Mouse (Mus musculus): ENCODE measurements at regions not wholly inside any gene's neighbourhood (a gene's known extent, or its start where the extent isn't known, plus 50 kb on each side); places are given as distances from the start of the nearest gene placed in this dataset.

DNA sequence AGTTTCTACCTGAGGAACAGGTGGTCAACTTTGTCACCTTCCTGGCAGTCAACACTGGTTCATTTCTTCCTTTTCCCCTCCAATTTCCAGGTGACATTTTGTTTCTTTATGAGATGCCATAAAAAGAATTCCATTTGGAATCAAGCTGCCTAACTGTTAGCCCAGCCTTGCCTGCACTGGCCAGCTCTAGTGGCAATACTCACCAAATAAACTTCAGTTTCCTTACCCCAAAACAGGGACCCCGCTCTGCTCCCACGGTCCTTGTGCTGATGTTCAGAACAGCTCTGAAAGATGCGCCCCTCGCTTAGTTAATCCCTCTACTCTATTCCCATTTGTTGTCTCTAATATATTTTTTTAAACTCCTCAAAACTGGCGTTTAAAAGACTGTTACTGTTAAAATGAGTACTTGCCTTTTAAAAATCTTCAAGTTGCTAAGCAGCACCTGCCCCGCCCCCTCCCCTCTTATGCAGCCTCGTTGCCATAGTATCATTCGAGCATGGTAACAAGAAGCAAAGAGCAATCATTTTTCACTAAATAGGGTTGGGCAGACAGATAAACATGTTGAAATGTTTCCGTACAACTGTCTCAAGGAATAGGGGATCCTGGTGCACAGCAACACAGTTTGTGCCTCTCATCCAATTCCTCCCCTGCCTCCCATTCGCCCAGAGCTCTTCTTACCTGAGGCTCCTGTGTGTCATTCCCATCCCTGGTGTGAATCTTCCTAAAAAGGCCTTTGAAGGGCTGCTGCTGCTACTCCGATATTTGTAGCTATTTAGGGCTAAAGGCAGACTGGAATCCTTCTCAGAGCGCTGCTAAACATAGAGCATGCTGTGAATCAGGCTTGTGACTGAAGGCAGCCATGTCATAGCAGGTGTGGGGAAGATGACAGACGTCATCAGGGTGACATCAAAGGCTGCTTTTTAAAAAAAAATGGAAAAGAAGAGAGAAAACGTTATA, 98.8 kb upstream of the Oxgr1 start:
- TF ChIP-seq CTCF (IDR thresholded peaks at IDR 0.05; ENCODE audit: low read depth) (no peak), EP300 (IDR thresholded peaks at IDR 0.05; ENCODE audit: low read depth) (no peak)

Data from heart, postnatal 0 days (tissue).